Mouse (Mus musculus) liver, embryonic 15.5 days (tissue): ENCODE measurements around the gene Prep. TPM values are rescaled to one million over a fixed set of nuclear protein-coding genes. Genes with fewer than 3 reads are reported as not detected.

Source experiments
- ATAC-seq: fragments of 200-750 bp; cut with Nextera tagmentation; 2 replicates; pipeline ENCODE4 v1.8.0; 2017; ENCODE audit warnings: moderate number of reproducible peaks, mild to moderate bottlenecking, moderate library complexity; ENCODE audit not compliant: insufficient read depth
- H3K27ac ChIP-seq: fragments of 300-500 bp; sonication (generic); replicated peaks from 2 replicates; pipeline ENCODE4 v1.5.1; 2015; ENCODE audit warnings: mild to moderate bottlenecking, inconsistent platforms
- H3K27me3 ChIP-seq: fragments of 300-500 bp; sonication (generic); 2 replicates; pipeline ENCODE4 v1.6.1; 2015; ENCODE audit warnings: mild to moderate bottlenecking, inconsistent platforms
- H3K36me3 ChIP-seq: fragments of 300-500 bp; sonication (generic); replicated peaks from 2 replicates; pipeline ENCODE4 v1.6.1; 2015; ENCODE audit warnings: moderate library complexity, mild to moderate bottlenecking, inconsistent platforms
- H3K4me1 ChIP-seq: fragments of 300-500 bp; sonication (generic); replicated peaks from 2 replicates; pipeline ENCODE4 v1.6.1; 2015; ENCODE audit warnings: inconsistent platforms
- H3K4me2 ChIP-seq: fragments of 300-500 bp; sonication (generic); 2 replicates; pipeline ENCODE4 v1.6.1; 2015; ENCODE audit warnings: moderate library complexity, mild to moderate bottlenecking, inconsistent platforms
- H3K4me3 ChIP-seq: fragments of 300-500 bp; sonication (generic); replicated peaks from 2 replicates; pipeline ENCODE4 v1.5.1; 2015; ENCODE audit warnings: mild to moderate bottlenecking, inconsistent platforms
- H3K9ac ChIP-seq: fragments of 300-500 bp; sonication (generic); 2 replicates; pipeline ENCODE4 v1.6.1; 2015; ENCODE audit warnings: moderate library complexity, mild to moderate bottlenecking, inconsistent platforms
- H3K9me3 ChIP-seq: fragments of 300-500 bp; sonication (generic); replicated peaks from 2 replicates; pipeline ENCODE4 v1.6.1; 2016; ENCODE audit warnings: inconsistent platforms
- WGBS: fragments of 180-500 bp; shearing (Covaris S2); methylation state at CpG from one replicate; pipeline ENCODE4 v1.1.7; 2015; ENCODE audit warnings: mixed read lengths; ENCODE audit not compliant: insufficient replicate concordance; 5-methylcytosine and 5-hydroxymethylcytosine counted together
- polyA plus RNA-seq: library from polyadenylated mRNA; unstranded; fragments of >200 nt; fragmentation: Nextera tagmentation; extraction: Ambion mirVana; gene quantifications from 2 replicates; pipeline ENCODE4 v1.2.1, GENCODE M21; 2015

The Prep gene
- polyA plus RNA-seq, 1 experiment from 2014 or later, result 8.9 TPM

GRCm38 (mm10) chr10:45114462-45114861, 47.5 kb downstream of the Prep start:
- Histone ChIP-seq H3K27ac (no peak overlapping the region), H3K4me3 (no peak overlapping the region), H3K9ac (no peak overlapping the region), H3K9me3 (no peaks in the 10 kb centered on the region), H3K4me1 (no peaks in the 10 kb centered on the region), H3K36me3 (peaks cover 55% of the 10 kb centered on the region), H3K4me2 (no peak overlapping the region), H3K27me3 (no peaks in the 10 kb centered on the region)
- ATAC-seq, result no peak
- WGBS, result 75% methylated on average over 4 of the region's 4 CpGs

GRCm38 (mm10) chr10:45116832-45117231, 49.8 kb downstream of the Prep start:
- WGBS, result 79% methylated on average over 5 of the region's 5 CpGs
- no peak overlapping the region for H3K27ac ChIP-seq
- H3K9ac ChIP-seq, result no peak overlapping the region
- peaks cover 62% of the 10 kb centered on the region for H3K36me3 ChIP-seq
- H3K4me3 ChIP-seq, result no peak overlapping the region
- ATAC-seq, result no peak
- H3K9me3 ChIP-seq, result no peaks in the 10 kb centered on the region
- no peaks in the 10 kb centered on the region for H3K27me3 ChIP-seq
- no peak overlapping the region for H3K4me2 ChIP-seq
- no peaks in the 10 kb centered on the region for H3K4me1 ChIP-seq

GRCm38 (mm10) chr10:45118389-45118788, 51.4 kb downstream of the Prep start:
- Histone ChIP-seq H3K27me3 (no peaks in the 10 kb centered on the region), H3K27ac (no peak overlapping the region), H3K4me2 (no peak overlapping the region), H3K4me3 (no peak overlapping the region), H3K9me3 (no peaks in the 10 kb centered on the region), H3K36me3 (peaks cover 63% of the 10 kb centered on the region), H3K9ac (no peak overlapping the region), H3K4me1 (no peaks in the 10 kb centered on the region)
- ATAC-seq, result no peak
- WGBS, result 84% methylated on average over 8 of the region's 8 CpGs

GRCm38 (mm10) chr10:45121637-45122036, 54.6 kb downstream of the Prep start:
- WGBS, result 81% methylated on average over 3 of the region's 3 CpGs
- Histone ChIP-seq H3K27me3 (no peaks in the 10 kb centered on the region), H3K27ac (no peak overlapping the region), H3K36me3 (peaks cover 56% of the 10 kb centered on the region), H3K4me2 (no peak overlapping the region), H3K4me1 (no peaks in the 10 kb centered on the region), H3K9ac (no peak overlapping the region), H3K9me3 (no peaks in the 10 kb centered on the region), H3K4me3 (no peak overlapping the region)
- no peak for ATAC-seq

- Histone ChIP-seq H3K27ac (no peak overlapping the region), H3K4me2 (no peak overlapping the region), H3K9ac (no peak overlapping the region), H3K9me3 (no peaks in the 10 kb centered on the region), H3K36me3 (peaks cover 53% of the 10 kb centered on the region), H3K4me1 (no peaks in the 10 kb centered on the region), H3K4me3 (no peak overlapping the region), H3K27me3 (no peaks in the 10 kb centered on the region)
- 75% methylated on average over 5 of the region's 5 CpGs for WGBS
- ATAC-seq, result no peak
Measured at GRCm38 (mm10) chr10:45122476-45122875, 55.5 kb downstream of the Prep start.

- Histone ChIP-seq H3K36me3 (peaks cover 53% of the 10 kb centered on the region), H3K4me1 (no peaks in the 10 kb centered on the region), H3K9ac (no peak overlapping the region), H3K4me3 (no peak overlapping the region), H3K27ac (no peak overlapping the region), H3K9me3 (no peaks in the 10 kb centered on the region), H3K27me3 (no peaks in the 10 kb centered on the region), H3K4me2 (no peak overlapping the region)
- WGBS, result 78% methylated on average over 6 of the region's 6 CpGs
- ATAC-seq, result no peak
Measured at GRCm38 (mm10) chr10:45123011-45123410, 56.0 kb downstream of the Prep start.

- Histone ChIP-seq H3K4me1 (peaks cover 17% of the 10 kb centered on the region), H3K36me3 (peaks cover 25% of the 10 kb centered on the region; the same call in 1 of the 2 replicates), H3K9me3 (no peaks in the 10 kb centered on the region), H3K4me3 (no peak overlapping the region), H3K27ac (no peak overlapping the region), H3K4me2 (no peak overlapping the region), H3K9ac (no peak overlapping the region), H3K27me3 (no peaks in the 10 kb centered on the region)
- 79% methylated on average over 11 of the region's 11 CpGs for WGBS
- ATAC-seq, result no peak
Measured at GRCm38 (mm10) chr10:45129105-45129504, 62.1 kb downstream of the Prep start.

GRCm38 (mm10) chr10:45130004-45130403, 63.0 kb downstream of the Prep start:
- H3K4me2 ChIP-seq, result no peak overlapping the region
- no peaks in the 10 kb centered on the region for H3K9me3 ChIP-seq
- H3K36me3 ChIP-seq, result peaks cover 30% of the 10 kb centered on the region; the same call in 1 of the 2 replicates
- 25% methylated on average over 6 of the region's 6 CpGs for WGBS
- no peak overlapping the region for H3K9ac ChIP-seq
- H3K27ac ChIP-seq, result peak overlapping the region; percentile 24; the same call in 1 of the 2 replicates
- no peak overlapping the region for H3K4me3 ChIP-seq
- no peaks in the 10 kb centered on the region for H3K27me3 ChIP-seq
- peak; percentile 90 for ATAC-seq
- peaks cover 17% of the 10 kb centered on the region for H3K4me1 ChIP-seq

- 43% methylated on average over 4 of the region's 4 CpGs for WGBS
- Histone ChIP-seq H3K9me3 (no peaks in the 10 kb centered on the region), H3K4me2 (no peak overlapping the region), H3K27ac (no peak overlapping the region), H3K4me1 (peaks cover 17% of the 10 kb centered on the region), H3K9ac (no peak overlapping the region), H3K4me3 (no peak overlapping the region), H3K27me3 (no peaks in the 10 kb centered on the region), H3K36me3 (peaks cover 19% of the 10 kb centered on the region; the same call in 1 of the 2 replicates)
- ATAC-seq, result no peak
Measured at GRCm38 (mm10) chr10:45132371-45132770, 65.4 kb downstream of the Prep start.

- Histone ChIP-seq H3K4me3 (no peak overlapping the region), H3K4me2 (no peak overlapping the region), H3K27me3 (no peaks in the 10 kb centered on the region), H3K36me3 (peaks cover 12% of the 10 kb centered on the region; the same call in 1 of the 2 replicates), H3K4me1 (no peaks in the 10 kb centered on the region), H3K9ac (no peak overlapping the region), H3K9me3 (no peaks in the 10 kb centered on the region), H3K27ac (no peak overlapping the region)
- WGBS, result 75% methylated on average over 7 of the region's 7 CpGs
- no peak for ATAC-seq
Measured at GRCm38 (mm10) chr10:45136806-45137205, 69.8 kb downstream of the Prep start.

GRCm38 (mm10) chr10:45139910-45140309, 72.9 kb downstream of the Prep start:
- H3K9me3 ChIP-seq, result no peaks in the 10 kb centered on the region
- no peaks in the 10 kb centered on the region for H3K4me1 ChIP-seq
- peaks cover 4% of the 10 kb centered on the region; the same call in 1 of the 2 replicates for H3K36me3 ChIP-seq
- ATAC-seq, result no peak
- H3K4me2 ChIP-seq, result no peak overlapping the region
- H3K27ac ChIP-seq, result no peak overlapping the region
- H3K4me3 ChIP-seq, result no peak overlapping the region
- 62% methylated on average over 4 of the region's 4 CpGs for whole genome bisulfite sequencing
- H3K9ac ChIP-seq, result no peak overlapping the region
- H3K27me3 ChIP-seq, result no peaks in the 10 kb centered on the region

- WGBS, result 81% methylated on average over 7 of the region's 7 CpGs
- no peak for ATAC-seq
Measured at GRCm38 (mm10) chr10:45140474-45141212, 73.6 kb downstream of the Prep start.

More at GRCm38 (mm10) chr10:45140474-45141212, 73.6 kb downstream of the Prep start:
- Histone ChIP-seq H3K27ac (no peak overlapping the region), H3K9ac (no peak overlapping the region), H3K4me1 (no peaks in the 10 kb centered on the region), H3K36me3 (no peaks in the 10 kb centered on the region), H3K4me2 (no peak overlapping the region), H3K4me3 (no peak overlapping the region), H3K9me3 (no peaks in the 10 kb centered on the region), H3K27me3 (no peaks in the 10 kb centered on the region)
